Mouse (Mus musculus) heart, postnatal 10 days (tissue): ENCODE data around the gene Lrrc14b. TPM values are rescaled to one million over a fixed set of nuclear protein-coding genes. Genes with fewer than 3 reads are reported as not detected.

ENCODE experiments used
- microRNA-seq, 2 experiments: library from miRNA; unstranded; fragments of <30 nt; microRNA quantifications; one replicate each; pipeline ENCODE4 v1.2.0; 2022
- total RNA-seq, 2 experiments: library from RNA; stranded (reverse); gene quantifications; 2 replicates each; pipeline ENCODE4 v1.2.3; 2021

Gene Lrrc14b
- total RNA-seq, 2 experiments from 2014 or later: 41.9 to 49.7 TPM

Small RNAs within 50 kb of the gene (microRNA-seq; reads per million reads assigned to microRNA genes)
- gene Mir692-3: 0 reads per million in 2 experiments

Other genes starting within 250 kb of the Lrrc14b start
- under 1 TPM; 0.65 to 0.74 TPM for gene Slc9a3, start 242.5 kb downstream of the Lrrc14b start, total RNA-seq
- gene Exoc3, start 155.3 kb downstream of the Lrrc14b start, total RNA-seq: 10 to 100 TPM; 54.4 to 57.3 TPM
- 1 to 10 TPM in 1 of 2 experiments, under 1 TPM in 1; 0.98 to 1.6 TPM for gene Ahrr, start 71.7 kb downstream of the Lrrc14b start, total RNA-seq
- 10 to 100 TPM; 54.5 to 54.8 TPM for gene Pdcd6, start 46.4 kb downstream of the Lrrc14b start, total RNA-seq
- gene Sdha, start 13.7 kb downstream of the Lrrc14b start, total RNA-seq: 1,000 to 10,000 TPM; 1,198 to 1,226 TPM
- 10 to 100 TPM; 47.4 to 51.8 TPM for gene Ccdc127, start 13.7 kb downstream of the Lrrc14b start, total RNA-seq
- 1 to 10 TPM; 2.8 to 3.7 TPM for gene Zfp72, start 26.8 kb upstream of the Lrrc14b start, total RNA-seq
- 100 to 1,000 TPM; 272 to 274 TPM for gene Ftl1-ps1, start 35.7 kb upstream of the Lrrc14b start, total RNA-seq
- gene Zfp825, start 130.0 kb upstream of the Lrrc14b start, total RNA-seq: 1 to 10 TPM; 6.4 to 6.5 TPM